Mouse (Mus musculus) c-Kit-positive CD71-negative TER-119-negative erythroid progenitor cells, embryonic 14.5 days (primary cell): ENCODE measurements at regions not wholly inside any gene's neighbourhood (a gene's known extent, or its start where the extent isn't known, plus 50 kb on each side); places are given as distances from the start of the nearest gene placed in this dataset.

Source experiments
- DNase-seq: peaks from one replicate; pipeline ENCODE4 v3.0.0-alpha.2; 2013; ENCODE audit warnings: low read depth

DNA sequence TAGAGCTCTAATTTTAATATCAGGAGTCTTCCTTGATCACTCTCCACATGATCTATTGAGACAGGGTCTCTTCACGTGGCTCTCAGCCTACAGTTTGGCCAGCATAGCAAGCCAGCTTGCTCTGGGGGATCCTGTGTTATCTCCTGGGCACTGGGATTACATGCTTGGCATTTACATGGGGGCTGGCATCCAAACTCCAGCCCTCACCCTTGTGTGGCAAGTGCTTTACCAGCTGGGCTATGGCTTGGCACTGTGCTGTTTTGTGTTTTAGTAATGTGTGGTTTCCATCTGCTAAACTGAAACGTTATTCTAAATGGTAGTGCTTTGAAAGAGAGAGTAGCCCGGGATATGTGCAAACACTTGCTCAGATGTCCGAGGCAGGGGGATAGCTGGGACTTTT lies 251.5 kb upstream of the Hnrnpa3 start:
- DNase-seq, result no peak

DNA sequence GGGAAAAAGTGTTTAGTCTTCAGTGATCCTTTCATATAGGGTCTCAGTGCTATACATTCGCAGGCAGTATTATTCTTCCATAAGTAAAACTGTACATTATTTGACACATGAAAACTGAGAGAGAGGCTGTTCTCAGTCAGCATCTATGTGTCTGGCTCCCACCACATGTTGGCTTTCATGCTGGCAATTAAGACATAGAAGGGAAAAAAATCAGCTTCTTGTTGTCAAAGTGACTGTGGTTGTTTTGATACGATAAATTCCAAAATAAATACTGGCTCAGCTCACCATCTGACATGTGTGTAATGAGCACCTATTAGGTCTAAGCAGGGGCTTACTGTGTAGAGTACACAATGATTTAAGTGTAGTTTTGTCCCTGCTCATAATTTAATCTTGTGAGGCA lies 251.0 kb upstream of the Hnrnpa3 start:
- no peak for DNase-seq

- DNase-seq, result no peak
Measured at GRCm38 (mm10) chr2:75409806-75410205, 249.3 kb upstream of the Hnrnpa3 start.

- DNase-seq, result no peak
Measured at GRCm38 (mm10) chr2:75412735-75413134, 246.3 kb upstream of the Hnrnpa3 start.

GRCm38 (mm10) chr2:75418689-75419088 lies 240.4 kb upstream of the Hnrnpa3 start:
- DNase-seq, result no peak

- no peak for DNase-seq
Measured at GRCm38 (mm10) chr2:75419142-75419541, 239.9 kb upstream of the Hnrnpa3 start.

DNA sequence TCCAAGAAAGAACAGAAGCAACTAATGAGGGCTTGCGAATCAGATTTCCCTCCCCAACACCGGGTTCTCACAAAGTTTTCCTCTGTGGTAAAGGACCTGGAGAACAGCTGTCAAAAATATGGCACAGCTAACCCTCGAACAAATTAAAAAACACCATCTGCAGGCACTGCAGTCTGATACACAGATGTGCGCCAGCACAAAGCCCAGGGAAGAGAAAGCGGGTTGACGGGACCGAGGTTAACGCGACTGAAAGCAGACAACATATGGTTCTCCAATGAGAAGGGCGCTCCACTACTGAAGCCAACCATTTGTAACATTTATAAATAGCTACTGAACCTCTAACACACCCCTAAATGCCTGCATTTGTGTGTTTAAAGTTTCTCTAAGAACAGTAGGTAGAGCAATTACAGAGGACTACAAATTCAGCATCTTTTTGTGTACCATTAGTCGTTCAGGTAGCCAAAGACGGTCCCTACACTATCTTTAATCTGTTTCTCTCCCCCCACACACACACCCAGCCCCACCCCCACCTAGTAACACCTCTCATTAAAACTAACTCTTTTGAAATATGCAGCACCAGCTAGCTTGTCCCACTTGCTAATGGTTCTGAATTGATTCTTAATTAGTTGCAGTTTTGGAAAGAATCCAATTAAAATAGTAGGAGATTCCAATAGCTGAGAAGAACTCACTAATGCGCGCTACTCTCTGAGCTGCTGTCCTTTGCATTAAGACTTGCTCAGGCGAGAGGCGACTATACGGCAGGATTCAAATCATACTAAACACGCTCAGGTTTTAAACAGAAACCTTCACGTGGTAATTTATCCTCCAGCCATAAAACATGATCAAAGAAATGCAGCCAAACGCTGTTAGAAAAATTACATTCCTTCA lies 236.0 kb upstream of the Hnrnpa3 start:
- DNase-seq, result no peak

DNA sequence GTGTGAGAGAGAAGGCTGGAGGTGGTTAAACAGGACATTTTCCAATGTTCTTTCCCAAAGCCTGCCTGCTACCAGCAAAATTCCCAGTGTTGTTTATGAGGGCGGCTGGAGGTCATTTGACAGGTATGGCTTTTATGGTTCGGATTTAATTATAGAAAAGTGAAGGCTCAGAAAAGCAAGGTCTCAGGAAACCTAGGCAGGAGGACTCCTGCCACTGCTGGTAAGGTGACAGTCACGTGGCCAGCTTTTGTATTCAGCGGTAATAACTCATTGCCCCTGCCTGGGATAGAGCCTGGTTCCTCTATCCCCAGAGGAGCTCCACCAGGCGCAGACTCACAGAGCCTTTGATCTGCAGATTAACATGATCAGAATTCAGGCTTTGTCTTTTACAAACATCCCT lies 235.2 kb upstream of the Hnrnpa3 start:
- no peak for DNase-seq

GRCm38 (mm10) chr2:75424363-75424762 lies 234.7 kb upstream of the Hnrnpa3 start:
- no peak for DNase-seq

DNA sequence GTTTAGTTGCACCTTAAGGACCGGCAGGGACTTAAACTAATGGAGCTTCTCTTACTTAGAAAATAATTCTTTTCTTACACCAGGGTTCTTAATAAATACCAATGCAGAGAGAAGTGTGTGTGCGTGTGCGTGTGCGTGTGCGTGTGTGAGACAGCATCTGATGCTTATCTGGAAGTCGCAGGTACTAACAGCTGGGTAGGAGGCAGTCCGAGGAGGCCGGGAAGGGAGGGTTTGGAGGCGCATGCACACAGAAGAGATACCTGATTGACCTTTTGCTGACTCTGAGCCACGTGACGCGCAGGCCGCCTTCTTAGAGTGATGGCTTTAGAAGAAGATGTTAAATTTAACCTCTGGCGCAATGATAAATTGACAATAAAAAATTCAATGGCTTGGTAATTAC lies 234.2 kb upstream of the Hnrnpa3 start:
- no peak for DNase-seq

DNA sequence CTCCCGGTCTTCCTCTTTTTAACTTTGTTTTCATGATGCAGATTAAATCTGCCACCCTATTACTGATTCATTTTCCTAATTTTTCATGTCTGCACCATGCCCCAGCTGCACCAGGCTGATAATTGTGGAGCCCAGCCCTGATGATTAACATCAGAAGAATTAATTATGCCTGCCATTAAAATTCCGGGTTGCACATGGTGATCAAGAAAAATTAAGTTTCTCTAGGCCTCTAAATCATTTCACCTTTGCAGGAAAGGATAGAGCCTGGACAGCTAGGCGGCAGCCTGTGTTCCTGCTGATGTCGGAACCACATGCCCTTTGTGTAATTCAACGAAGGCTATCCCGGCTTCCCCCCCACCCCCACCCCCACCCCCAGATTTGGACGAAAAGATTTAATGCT lies 233.7 kb upstream of the Hnrnpa3 start:
- DNase-seq, result no peak

DNA sequence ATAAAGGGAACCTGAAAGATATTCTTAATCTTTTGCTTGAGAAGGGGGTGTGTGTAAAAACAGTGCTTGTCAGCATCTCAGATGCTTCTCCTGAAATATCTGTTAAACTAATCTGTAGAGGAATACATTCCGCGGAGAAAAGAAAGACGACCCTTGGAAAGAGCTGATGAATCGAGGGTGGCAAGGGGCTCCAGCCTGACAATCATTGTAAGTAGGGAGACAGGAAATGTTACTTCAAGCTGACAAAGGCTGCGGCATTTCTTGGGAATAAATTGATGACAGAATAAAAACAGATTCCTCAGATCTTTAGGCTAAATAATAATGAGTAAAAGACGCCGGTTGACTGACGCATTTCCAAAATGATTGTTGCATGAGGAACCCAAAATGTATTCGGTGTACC lies 233.3 kb upstream of the Hnrnpa3 start:
- DNase-seq, result no peak

- no peak for DNase-seq
Measured at GRCm38 (mm10) chr2:75427936-75428458, 231.1 kb upstream of the Hnrnpa3 start.

DNA sequence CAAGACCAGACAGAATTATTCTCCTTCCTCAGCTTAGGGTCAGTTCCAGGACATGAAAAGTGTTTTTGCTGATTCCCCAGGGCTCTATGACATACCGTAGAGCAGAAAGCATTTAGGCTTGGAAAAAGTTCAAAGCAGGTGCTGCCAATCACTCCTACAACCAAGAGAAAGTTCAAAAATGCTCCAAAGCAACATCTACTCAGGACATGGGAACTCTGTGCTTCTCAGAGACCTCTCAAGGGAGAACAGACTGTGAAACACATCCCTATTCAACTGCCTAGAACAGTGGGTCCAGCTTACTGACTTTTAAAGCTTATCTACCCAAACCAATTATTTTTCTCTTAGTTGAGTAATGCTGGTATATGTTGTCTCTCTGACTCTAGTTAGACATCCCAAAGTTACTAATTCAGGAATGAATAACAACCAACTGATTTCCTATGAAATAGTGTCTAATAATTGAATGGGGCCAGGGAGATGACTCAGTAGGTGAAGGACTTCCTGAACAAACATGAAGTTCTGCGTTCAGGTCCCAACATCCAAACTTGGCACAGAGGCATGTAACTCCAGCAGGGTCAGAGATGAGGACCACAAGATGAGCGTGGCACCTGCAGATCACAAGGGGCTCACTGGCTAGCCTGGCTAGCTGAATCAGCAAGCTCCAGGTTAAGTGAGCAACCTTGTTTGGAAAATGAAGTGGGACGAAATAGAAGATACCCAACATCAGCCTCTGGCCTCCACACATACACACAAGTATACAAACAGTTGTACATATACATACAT lies 228.7 kb upstream of the Hnrnpa3 start:
- DNase-seq, result no peak

DNA sequence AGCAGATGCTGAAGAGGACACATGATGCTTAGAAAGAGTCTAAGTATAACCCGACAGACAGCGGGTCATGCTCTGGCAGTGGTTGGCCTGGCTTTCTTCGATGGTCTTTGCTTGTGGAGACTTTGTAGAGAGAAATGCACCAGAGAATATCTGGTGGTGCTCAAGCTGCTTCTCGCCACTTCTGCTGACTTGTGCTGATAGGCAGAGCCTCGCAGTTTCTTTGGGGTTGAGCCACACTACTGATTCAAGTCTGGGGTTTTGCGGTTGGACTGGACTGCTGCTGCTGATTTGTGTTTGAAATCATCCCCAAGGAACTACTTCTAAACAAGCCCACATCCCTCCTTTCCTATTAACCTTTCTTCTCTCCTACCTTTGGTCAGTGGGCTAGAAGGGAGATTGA lies 227.1 kb upstream of the Hnrnpa3 start:
- no peak for DNase-seq

DNA sequence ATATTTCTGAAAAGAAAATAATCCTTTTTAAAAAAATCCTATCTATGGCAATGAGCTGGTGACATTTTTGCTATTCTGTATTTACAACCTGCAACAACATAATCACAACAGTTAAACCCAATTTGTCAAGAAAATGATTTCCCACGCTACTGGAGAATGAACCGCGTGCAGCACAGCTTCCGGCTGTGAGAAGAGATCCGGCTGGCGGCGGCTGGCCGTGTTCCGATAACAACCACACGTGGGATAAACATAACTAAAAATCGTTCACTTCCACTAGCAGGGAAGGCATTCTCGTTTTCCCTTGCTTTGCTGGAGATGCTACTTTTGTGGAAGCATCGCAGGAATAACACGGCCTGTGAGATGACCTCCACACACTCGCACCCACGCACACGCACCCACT lies 224.5 kb upstream of the Hnrnpa3 start:
- no peak for DNase-seq

DNA sequence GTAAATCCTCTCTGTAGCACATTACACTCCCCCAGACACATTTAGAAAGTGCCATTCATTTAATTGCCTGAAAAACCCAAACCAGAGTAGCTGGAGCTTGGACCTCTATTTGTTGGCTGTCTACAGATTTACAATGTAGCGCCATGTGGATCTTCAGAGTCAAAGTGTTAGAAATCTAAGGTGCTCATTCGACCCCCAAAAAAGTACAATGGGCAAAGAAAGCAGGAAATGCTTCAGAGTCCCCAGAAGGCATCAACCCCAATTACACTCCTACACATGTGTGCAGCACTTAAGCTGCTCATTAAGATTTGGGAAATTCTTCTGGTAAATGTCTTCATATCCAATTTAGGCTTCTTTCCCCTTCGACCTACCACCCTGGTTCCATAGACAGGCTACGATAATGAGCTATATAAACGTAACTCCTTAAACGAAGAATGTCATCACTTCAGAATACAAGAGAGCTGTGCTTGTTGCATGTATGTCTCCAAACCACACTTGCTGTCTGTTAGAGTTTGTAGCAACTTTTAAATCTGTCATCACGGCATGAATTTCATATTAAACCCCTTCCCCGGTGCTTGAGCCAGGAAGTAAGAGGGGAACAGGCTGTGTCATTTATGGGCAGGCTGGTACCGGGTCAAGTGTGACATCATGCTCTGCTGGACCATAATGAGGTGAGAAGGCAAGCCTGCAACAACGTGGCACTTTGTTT lies 219.4 kb upstream of the Hnrnpa3 start:
- no peak for DNase-seq

DNA sequence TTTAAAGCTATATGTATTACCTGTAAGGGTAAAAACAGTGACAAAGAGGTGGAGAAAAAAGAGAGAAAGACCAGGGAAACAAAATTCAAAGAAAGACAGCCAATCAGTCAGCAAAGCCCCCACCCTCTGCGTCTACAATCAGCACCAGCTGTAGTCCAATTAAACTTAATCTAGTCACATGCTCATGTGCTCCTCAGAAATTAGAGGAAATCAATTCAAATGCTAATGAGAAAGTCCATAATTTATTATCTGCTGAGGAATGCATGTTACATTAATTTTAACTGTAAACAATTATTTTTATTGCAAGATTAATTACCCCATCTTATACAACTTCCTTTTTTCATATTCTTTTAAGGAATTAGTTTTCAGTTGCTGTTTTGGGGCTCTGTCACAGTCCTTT lies 216.4 kb upstream of the Hnrnpa3 start:
- DNase-seq, result no peak

GRCm38 (mm10) chr2:75445189-75445588 lies 213.9 kb upstream of the Hnrnpa3 start:
- DNase-seq, result no peak

DNA sequence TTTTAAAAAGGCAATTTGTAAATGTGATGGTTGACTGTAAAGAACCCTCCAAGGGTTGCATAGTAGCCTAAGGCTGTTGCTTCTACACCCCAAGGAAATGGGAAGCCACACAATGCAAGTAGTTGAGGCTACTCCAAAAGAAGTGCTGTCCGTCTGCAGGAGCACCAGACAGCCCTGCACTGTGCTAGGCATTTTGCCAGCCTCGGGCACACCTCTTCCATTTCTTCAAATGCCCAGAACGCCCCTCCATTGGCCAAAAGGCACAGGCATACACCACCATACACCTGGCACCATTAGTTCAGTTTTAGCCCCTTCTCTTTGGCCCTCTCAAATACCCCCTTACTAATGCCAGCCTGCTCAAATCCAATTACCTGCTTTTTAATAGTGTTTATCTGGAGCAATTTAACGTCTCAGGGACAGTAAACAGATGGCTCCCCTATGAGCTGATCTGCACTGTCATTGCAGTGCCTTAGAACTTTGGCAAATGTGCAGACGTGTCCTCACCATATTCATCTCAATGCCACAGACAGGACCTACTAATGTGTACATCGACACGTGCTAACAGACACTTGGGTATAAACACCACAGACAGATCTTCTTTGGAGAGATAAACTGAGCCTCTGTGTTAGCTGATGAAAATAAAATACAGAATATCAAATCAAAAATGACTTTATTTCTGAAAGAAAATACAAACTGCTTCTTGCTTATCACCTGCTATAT lies 211.9 kb upstream of the Hnrnpa3 start:
- no peak for DNase-seq

GRCm38 (mm10) chr2:75448221-75448620 lies 210.8 kb upstream of the Hnrnpa3 start:
- no peak for DNase-seq

DNA sequence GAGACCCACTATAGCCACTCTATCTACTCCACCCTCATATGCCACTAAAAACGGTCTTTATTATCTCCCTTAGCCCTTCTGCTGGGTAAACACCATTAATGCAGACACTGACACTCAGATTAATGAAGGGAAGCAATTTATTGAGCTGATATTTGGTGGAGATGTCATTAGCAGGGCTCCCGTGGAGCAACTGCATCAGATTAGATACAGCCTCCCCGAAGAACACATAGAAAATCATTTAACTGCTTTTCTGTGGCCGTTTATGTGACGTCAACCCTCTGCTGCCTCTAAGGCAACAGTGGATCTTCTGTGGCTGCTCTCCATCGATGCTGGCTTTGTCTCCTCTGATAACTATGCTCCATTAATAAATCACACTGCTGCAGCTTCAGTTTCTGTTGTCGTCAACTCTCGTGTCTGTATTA lies 207.2 kb upstream of the Hnrnpa3 start:
- DNase-seq, result no peak
